Mouse (Mus musculus): ENCODE measurements around the gene 9230112D13Rik. TPM values are rescaled to one million over a fixed set of nuclear protein-coding genes. Genes with fewer than 3 reads are reported as not detected.

Gene 9230112D13Rik
- polyA plus RNA-seq, 1 experiment from 2014 or later = not detected

- no peaks in the 10 kb centered on the region for H3K9me3 ChIP-seq (ENCODE audit: control insufficient read depth, low read length)
- H3K27ac ChIP-seq (replicated peaks; ENCODE audit: low read depth, low read length) = no peak overlapping the region
- 0 out of 2 replicates have a peak, but pooled peaks cover 2% of the 10 kb centered on the region for H3K27me3 ChIP-seq (ENCODE audit: control insufficient read depth, insufficient read depth, low read length)
- peaks cover 4% of the 10 kb centered on the region for H3K4me1 ChIP-seq (ENCODE audit: control insufficient read depth, insufficient read depth, low read length)
- H3K9ac ChIP-seq (ENCODE audit: low read length) = no peak overlapping the region
- no peak overlapping the region for H3K4me2 ChIP-seq (ENCODE audit: low read depth, severe bottlenecking)
- 78% methylated on average over 11 of the region's 11 CpGs for WGBS
- ATAC-seq (ENCODE audit: insufficient number of reproducible peaks, low FRiP score, low TSS enrichment, low read depth) (no peak), DNase-seq (ENCODE audit: low spot score) (no peak)
- H3K36me3 ChIP-seq (ENCODE audit: control insufficient read depth, insufficient read depth, low read length) = no peaks in the 10 kb centered on the region
- no peak overlapping the region for H3K4me3 ChIP-seq (ENCODE audit: low read depth, low read length)
These were observed 10.7 kb downstream of the 9230112D13Rik start for GRCm38 (mm10) chr14:34511901-34512300.

- Histone ChIP-seq H3K9me3 (ENCODE audit: control insufficient read depth, low read length) (no peaks in the 10 kb centered on the region), H3K4me2 (ENCODE audit: low read depth, severe bottlenecking) (no peak overlapping the region), H3K9ac (ENCODE audit: low read length) (no peak overlapping the region), H3K27me3 (ENCODE audit: control insufficient read depth, insufficient read depth, low read length) (0 out of 2 replicates have a peak, but pooled peaks cover 2% of the 10 kb centered on the region), H3K27ac (replicated peaks; ENCODE audit: low read depth, low read length) (no peak overlapping the region), H3K4me3 (ENCODE audit: low read depth, low read length) (no peak overlapping the region), H3K4me1 (ENCODE audit: control insufficient read depth, insufficient read depth, low read length) (peaks cover 4% of the 10 kb centered on the region), H3K36me3 (ENCODE audit: control insufficient read depth, insufficient read depth, low read length) (no peaks in the 10 kb centered on the region)
- DNase-seq (ENCODE audit: low spot score) (no peak), ATAC-seq (ENCODE audit: insufficient number of reproducible peaks, low FRiP score, low TSS enrichment, low read depth) (no peak)
- 67% methylated on average over 7 of the region's 7 CpGs for WGBS
These were observed 13.7 kb downstream of the 9230112D13Rik start for GRCm38 (mm10) chr14:34508842-34509439.

- H3K4me2 ChIP-seq (ENCODE audit: low read depth, severe bottlenecking) = no peak overlapping the region
- ATAC-seq (ENCODE audit: insufficient number of reproducible peaks, low FRiP score, low TSS enrichment, low read depth) = no peak
- WGBS = 40% methylated on average over 4 of the region's 4 CpGs
These were observed 14.3 kb downstream of the 9230112D13Rik start for GRCm38 (mm10) chr14:34508187-34508840.

GRCm38 (mm10) chr14:34505309-34505708 lies 17.3 kb downstream of the 9230112D13Rik start:
- Histone ChIP-seq H3K4me1 (ENCODE audit: control insufficient read depth, insufficient read depth, low read length) (peaks cover 4% of the 10 kb centered on the region), H3K9me3 (ENCODE audit: control insufficient read depth, low read length) (no peaks in the 10 kb centered on the region), H3K27ac (replicated peaks; ENCODE audit: low read depth, low read length) (no peak overlapping the region), H3K4me2 (ENCODE audit: low read depth, severe bottlenecking) (no peak overlapping the region), H3K36me3 (ENCODE audit: control insufficient read depth, insufficient read depth, low read length) (no peaks in the 10 kb centered on the region), H3K27me3 (ENCODE audit: control insufficient read depth, insufficient read depth, low read length) (0 out of 2 replicates have a peak, but pooled peaks cover 2% of the 10 kb centered on the region), H3K4me3 (ENCODE audit: low read depth, low read length) (no peak overlapping the region), H3K9ac (ENCODE audit: low read length) (no peak overlapping the region)
- no peak for ATAC-seq (ENCODE audit: insufficient number of reproducible peaks, low FRiP score, low TSS enrichment, low read depth)
- WGBS = 62% methylated on average over 7 of the region's 7 CpGs
- DNase-seq (ENCODE audit: low spot score) = no peak

More at GRCm38 (mm10) chr14:34508187-34508840, 14.3 kb downstream of the 9230112D13Rik start:
- DNase-seq (ENCODE audit: low spot score) = no peak
- Histone ChIP-seq H3K9ac (ENCODE audit: low read length) (no peak overlapping the region), H3K27me3 (ENCODE audit: control insufficient read depth, insufficient read depth, low read length) (0 out of 2 replicates have a peak, but pooled peaks cover 2% of the 10 kb centered on the region), H3K36me3 (ENCODE audit: control insufficient read depth, insufficient read depth, low read length) (no peaks in the 10 kb centered on the region), H3K4me1 (ENCODE audit: control insufficient read depth, insufficient read depth, low read length) (peaks cover 4% of the 10 kb centered on the region), H3K9me3 (ENCODE audit: control insufficient read depth, low read length) (no peaks in the 10 kb centered on the region), H3K4me3 (ENCODE audit: low read depth, low read length) (no peak overlapping the region), H3K27ac (replicated peaks; ENCODE audit: low read depth, low read length) (no peak overlapping the region)

- ATAC-seq (ENCODE audit: insufficient number of reproducible peaks, low FRiP score, low TSS enrichment, low read depth) (no peak), DNase-seq (ENCODE audit: low spot score) (no peak)
- Histone ChIP-seq H3K4me3 (ENCODE audit: low read depth, low read length) (no peak overlapping the region), H3K9ac (ENCODE audit: low read length) (no peak overlapping the region), H3K4me2 (ENCODE audit: low read depth, severe bottlenecking) (no peak overlapping the region), H3K9me3 (ENCODE audit: control insufficient read depth, low read length) (no peaks in the 10 kb centered on the region), H3K27me3 (ENCODE audit: control insufficient read depth, insufficient read depth, low read length) (0 out of 2 replicates have a peak, but pooled peaks cover 2% of the 10 kb centered on the region), H3K36me3 (ENCODE audit: control insufficient read depth, insufficient read depth, low read length) (no peaks in the 10 kb centered on the region), H3K4me1 (ENCODE audit: control insufficient read depth, insufficient read depth, low read length) (peaks cover 10% of the 10 kb centered on the region), H3K27ac (replicated peaks; ENCODE audit: low read depth, low read length) (no peak overlapping the region)
- WGBS = 84% methylated on average over 5 of the region's 5 CpGs
These were observed 18.2 kb downstream of the 9230112D13Rik start for GRCm38 (mm10) chr14:34504377-34504776.

GRCm38 (mm10) chr14:34503759-34504158 lies 18.8 kb downstream of the 9230112D13Rik start:
- WGBS = 75% methylated on average over 6 of the region's 6 CpGs
- Histone ChIP-seq H3K27ac (replicated peaks; ENCODE audit: low read depth, low read length) (no peak overlapping the region), H3K36me3 (ENCODE audit: control insufficient read depth, insufficient read depth, low read length) (no peaks in the 10 kb centered on the region), H3K27me3 (ENCODE audit: control insufficient read depth, insufficient read depth, low read length) (0 out of 2 replicates have a peak, but pooled peaks cover 2% of the 10 kb centered on the region), H3K4me1 (ENCODE audit: control insufficient read depth, insufficient read depth, low read length) (peaks cover 10% of the 10 kb centered on the region), H3K9ac (ENCODE audit: low read length) (no peak overlapping the region), H3K4me2 (ENCODE audit: low read depth, severe bottlenecking) (peak overlapping the region; percentile 64; the same call in 1 of the 2 replicates), H3K4me3 (ENCODE audit: low read depth, low read length) (no peak overlapping the region), H3K9me3 (ENCODE audit: control insufficient read depth, low read length) (no peaks in the 10 kb centered on the region)
- no peak for DNase-seq (ENCODE audit: low spot score)
- ATAC-seq (ENCODE audit: insufficient number of reproducible peaks, low FRiP score, low TSS enrichment, low read depth) = no peak

- Histone ChIP-seq H3K27me3 (ENCODE audit: control insufficient read depth, insufficient read depth, low read length) (0 out of 2 replicates have a peak, but pooled peaks cover 2% of the 10 kb centered on the region), H3K9ac (ENCODE audit: low read length) (peak within 1 kb of the TSS; percentile 99), H3K4me3 (ENCODE audit: low read depth, low read length) (peak within 1 kb of the TSS; percentile 90), H3K27ac (replicated peaks; ENCODE audit: low read depth, low read length) (peak within 1 kb of the TSS; percentile 96), H3K36me3 (ENCODE audit: control insufficient read depth, insufficient read depth, low read length) (no peaks in the 10 kb centered on the region), H3K9me3 (ENCODE audit: control insufficient read depth, low read length) (no peaks in the 10 kb centered on the region), H3K4me2 (ENCODE audit: low read depth, severe bottlenecking) (peak within 1 kb of the TSS; percentile 64), H3K4me1 (ENCODE audit: control insufficient read depth, insufficient read depth, low read length) (peaks cover 9% of the 10 kb centered on the region)
- DNase-seq (ENCODE audit: low spot score) (no peak), ATAC-seq (ENCODE audit: insufficient number of reproducible peaks, low FRiP score, low TSS enrichment, low read depth) (no peak)
- 7% methylated on average over 15 of the region's 15 CpGs for WGBS
These were observed 19.3 kb downstream of the 9230112D13Rik start, which contains the start of gene Bmpr1a for GRCm38 (mm10) chr14:34503325-34503647. Gene Bmpr1a (minus strand): TSS chr14:34503341.

- Histone ChIP-seq H3K36me3 (ENCODE audit: control insufficient read depth, insufficient read depth, low read length) (no peaks in the 10 kb centered on the region), H3K27ac (replicated peaks; ENCODE audit: low read depth, low read length) (peak overlapping the region; percentile 96), H3K27me3 (ENCODE audit: control insufficient read depth, insufficient read depth, low read length) (no peaks in the 10 kb centered on the region), H3K9ac (ENCODE audit: low read length) (peak overlapping the region; percentile 99), H3K4me2 (ENCODE audit: low read depth, severe bottlenecking) (peak overlapping the region; percentile 64), H3K4me3 (ENCODE audit: low read depth, low read length) (peak overlapping the region; percentile 90), H3K9me3 (ENCODE audit: control insufficient read depth, low read length) (no peaks in the 10 kb centered on the region), H3K4me1 (ENCODE audit: control insufficient read depth, insufficient read depth, low read length) (peaks cover 6% of the 10 kb centered on the region; the same call in 1 of the 2 replicates)
- peak; percentile 91 for DNase-seq (ENCODE audit: low spot score)
- under 1% methylated on average over 82 of the region's 115 CpGs for WGBS
- ATAC-seq (ENCODE audit: insufficient number of reproducible peaks, low FRiP score, low TSS enrichment, low read depth) = peak; percentile 89
These were observed 19.9 kb downstream of the 9230112D13Rik start for GRCm38 (mm10) chr14:34502475-34503324.
